Mouse (Mus musculus): ENCODE data around the gene Eml4.

The Eml4 gene

DNA sequence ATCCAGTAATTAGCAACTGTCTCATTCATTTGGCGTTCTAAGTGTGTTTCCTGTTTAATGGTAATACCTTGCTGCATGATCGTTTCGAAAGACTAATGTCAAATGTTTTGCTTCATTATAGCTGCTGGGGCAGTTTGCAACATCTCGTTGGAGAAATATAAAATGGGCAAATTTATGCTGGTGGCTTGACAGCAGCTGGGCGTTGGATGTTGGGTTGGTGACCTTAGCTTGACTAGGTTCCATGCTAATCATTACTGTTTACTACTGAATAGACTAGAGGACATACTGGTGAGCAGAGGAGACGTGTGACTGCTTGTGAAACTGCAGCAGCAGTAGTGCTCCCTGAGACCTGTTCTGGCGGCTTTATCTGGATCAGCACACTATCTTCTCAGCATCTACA lies 6.5 kb upstream of the Eml4 start:
- in situ Hi-C loops (cut with MboI, MseI): no loop called here

GRCm38 (mm10) chr17:83348056-83348822 lies 2.5 kb upstream of the Eml4 start:
- in situ Hi-C loops (cut with MboI, MseI): no loop called here

- in situ Hi-C loops (cut with MboI, MseI): no loop called here
Observed at GRCm38 (mm10) chr17:83351119-83351531, 394 bp downstream of the Eml4 start.

GRCm38 (mm10) chr17:83351601-83352413 lies 1.1 kb downstream of the Eml4 start:
- in situ Hi-C loops (cut with MboI, MseI): no loop called here

DNA sequence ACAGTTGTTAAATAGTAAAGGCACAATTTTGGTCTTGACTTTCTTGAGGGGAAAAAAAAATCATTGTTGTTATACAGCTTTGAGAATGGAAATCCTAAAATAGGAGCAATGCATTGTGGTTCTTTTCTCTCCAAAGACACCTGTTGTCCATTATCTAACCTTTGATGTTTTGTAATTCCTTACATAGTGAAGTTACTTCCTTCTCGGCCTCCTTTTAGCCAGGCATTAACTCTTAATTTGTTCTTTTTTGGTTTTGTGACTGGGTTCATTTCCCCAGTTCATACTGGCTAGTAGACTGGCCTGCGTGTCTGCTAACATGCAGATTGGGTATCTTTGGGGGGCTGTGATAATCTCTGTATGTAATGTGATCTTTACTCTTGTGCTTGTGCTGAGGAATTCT lies 1.7 kb downstream of the Eml4 start:
- in situ Hi-C loops (cut with MboI, MseI): no loop called here

DNA sequence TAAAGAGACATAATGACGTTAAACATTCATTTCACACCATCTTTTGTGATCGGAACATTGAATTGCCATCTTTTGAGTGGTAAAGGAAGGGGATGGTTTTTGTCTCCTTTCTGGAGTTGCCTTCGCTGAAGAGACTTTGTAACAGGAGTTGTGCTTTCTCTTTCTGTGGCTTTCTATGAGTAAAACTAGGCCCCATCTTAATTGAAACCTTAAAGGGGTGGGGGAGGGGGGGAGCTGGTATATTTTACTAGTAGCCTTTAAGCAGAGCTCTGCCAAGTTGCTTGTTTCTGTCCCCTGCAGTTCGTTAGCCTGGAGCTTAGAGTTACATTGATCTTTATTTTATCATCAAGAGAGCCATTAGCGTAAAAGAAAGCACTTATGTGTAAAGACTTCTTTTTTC lies 2.3 kb downstream of the Eml4 start:
- in situ Hi-C loops (cut with MboI, MseI): no loop called here

DNA sequence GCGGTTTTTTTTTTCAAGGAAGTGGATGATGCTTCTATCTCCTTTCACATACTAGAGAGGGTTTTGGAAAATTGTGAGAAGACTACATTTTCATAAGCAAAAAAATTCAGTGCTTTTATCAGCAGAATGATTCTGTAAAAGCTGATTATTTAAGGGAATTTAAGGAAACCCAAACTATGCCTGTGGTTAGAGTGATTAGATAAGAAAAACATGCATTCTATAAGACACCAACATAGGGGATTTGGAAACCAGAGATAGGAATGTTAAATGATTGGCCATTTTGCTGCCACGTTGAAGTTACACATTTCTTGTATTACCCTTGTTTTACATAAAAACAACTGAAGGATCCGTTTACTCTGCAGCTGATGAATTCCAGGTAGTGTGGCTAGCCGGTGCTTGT lies 2.7 kb downstream of the Eml4 start:
- in situ Hi-C loops (cut with MboI, MseI): no loop called here

DNA sequence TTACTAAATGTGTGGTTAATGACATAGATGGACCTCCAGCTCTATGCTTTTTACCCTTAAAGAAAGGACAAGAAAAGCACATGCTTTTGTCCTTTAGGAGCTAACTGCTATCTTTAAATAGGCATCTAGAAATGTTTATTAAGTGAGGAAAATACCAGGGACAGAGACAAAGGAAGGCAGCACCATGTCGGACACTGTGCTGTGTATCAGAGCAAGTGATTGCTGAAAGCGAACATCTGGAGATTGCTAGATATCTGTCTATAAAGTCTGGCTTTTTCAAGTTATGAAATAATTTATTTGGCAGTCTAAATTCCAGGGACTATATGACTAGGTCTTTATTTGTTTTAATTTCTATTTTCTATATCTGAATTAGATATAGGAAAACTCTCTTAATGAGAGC lies 4.8 kb downstream of the Eml4 start:
- in situ Hi-C loops (cut with MboI, MseI): no loop called here

DNA sequence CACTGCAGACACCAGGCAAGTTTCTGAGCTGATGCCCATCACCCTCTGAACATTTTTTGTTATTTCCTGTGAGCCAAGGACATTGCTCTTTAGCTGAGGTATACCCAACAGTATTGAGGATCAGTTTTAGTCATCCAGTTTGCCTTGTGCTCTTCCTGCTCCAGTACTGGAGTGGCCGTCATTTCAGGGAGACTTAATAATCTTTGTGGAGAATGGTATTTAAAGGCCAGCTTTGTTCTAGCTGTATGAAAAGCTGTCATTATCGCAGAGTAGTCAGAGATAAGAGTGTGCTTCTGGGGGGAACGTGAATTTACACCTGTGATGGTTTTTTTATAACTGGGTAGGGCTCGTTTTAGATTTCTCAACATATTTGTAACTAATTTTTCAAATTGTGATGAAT lies 9.2 kb downstream of the Eml4 start:
- in situ Hi-C loops (cut with MboI, MseI): no loop called here

- in situ Hi-C loops (cut with MboI, MseI): no loop called here
Observed at GRCm38 (mm10) chr17:83360796-83361566, 10.2 kb downstream of the Eml4 start.

DNA sequence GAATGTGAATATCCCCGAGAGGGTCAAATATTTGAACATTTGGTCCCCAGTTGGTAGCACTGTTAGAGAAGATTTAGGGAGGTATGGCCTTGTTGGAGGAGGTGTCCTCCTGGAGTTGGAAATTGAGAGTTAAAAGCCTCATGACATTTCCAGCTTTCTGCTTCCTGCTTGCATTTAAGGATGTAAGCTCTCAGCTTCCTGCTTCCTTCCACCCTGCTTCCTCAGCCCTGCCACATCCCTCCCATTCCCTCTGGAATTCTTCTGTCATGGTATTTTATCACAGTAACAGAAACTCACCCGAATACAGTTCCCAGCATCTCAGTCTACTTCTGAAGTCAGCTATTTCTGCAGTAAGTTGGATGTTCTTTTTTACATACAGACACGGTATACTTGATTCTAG lies 12.3 kb downstream of the Eml4 start:
- in situ Hi-C loops (cut with MboI, MseI): no loop called here

- in situ Hi-C loops (cut with MboI, MseI): no loop called here
Observed at GRCm38 (mm10) chr17:83364296-83364695, 13.6 kb downstream of the Eml4 start.

DNA sequence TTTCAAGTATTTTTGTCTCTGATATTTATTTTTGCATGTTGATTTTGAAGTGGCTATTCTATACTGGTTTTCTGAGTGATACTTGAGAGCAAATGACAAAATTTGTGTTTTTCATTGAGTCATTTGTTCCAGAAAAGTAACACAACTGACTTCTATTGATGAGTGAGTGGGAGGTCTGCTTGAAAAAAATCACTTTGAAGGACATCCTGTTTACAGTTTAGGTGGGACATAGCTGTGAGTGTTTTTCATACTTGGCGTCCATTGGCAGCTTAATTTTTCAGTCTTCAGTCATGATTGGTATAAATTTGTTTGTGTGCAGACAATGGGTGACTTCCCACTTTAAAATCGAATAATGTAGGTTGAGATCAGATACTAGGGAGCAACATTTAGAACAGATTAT lies 14.4 kb downstream of the Eml4 start:
- in situ Hi-C loops (cut with MboI, MseI): no loop called here

DNA sequence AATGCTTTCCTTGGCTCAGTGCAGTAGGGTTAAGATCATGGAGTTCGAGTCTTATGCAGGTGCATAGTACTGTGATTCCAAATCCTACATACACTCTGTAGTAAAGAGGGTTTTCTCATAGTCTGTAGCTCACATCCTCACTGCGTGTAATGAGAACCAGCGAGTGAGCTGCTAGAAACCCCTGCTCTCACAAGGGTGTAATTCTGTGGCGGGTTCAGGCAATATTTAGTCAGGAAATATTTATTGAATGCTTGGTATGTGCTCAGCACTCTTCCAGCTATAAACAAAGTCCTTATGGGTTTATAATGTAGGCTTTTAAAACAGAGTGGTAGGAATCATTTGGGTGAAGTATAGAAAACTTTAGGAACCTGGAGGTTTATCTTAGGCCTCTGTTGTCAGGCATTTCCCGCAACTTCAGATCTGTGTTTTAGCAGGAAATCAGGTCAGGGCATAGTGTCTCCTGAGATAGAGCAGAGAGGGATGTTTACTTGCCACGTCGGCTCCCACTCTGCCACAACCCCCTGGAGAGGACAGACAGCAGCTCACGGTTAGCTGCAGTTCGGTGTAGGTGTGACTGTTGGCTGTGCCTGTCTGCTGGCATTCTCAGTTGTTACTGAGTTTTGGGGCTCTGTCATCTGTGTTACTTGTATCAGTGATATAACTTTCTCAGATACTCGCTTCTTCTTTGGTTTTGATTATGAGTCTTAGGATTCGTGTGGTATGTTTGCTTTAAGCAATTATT lies 15.1 kb downstream of the Eml4 start:
- in situ Hi-C loops (cut with MboI, MseI): no loop called here

DNA sequence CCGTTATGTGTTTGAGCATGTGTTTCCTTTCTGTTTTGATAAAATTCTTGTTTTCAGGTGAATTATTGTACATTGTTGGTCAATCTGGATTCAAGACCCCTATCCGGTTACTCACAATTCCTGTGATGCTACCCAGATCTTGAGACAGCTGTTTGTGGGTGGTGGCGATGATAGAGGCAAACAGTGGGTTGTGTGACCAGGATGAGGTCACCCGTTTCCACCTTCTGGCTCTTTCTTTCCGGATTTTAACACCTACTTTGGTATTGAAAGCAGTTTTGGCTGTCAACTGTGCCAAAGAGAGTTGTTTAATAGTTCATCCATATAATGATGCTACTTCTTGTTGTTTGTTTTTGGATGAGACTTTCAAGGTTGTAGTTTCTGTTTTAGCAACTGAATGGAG lies 16.7 kb downstream of the Eml4 start:
- in situ Hi-C loops (cut with MboI, MseI): no loop called here

- in situ Hi-C loops (cut with MboI, MseI): no loop called here
Observed at GRCm38 (mm10) chr17:83374123-83374522, 23.4 kb downstream of the Eml4 start.

GRCm38 (mm10) chr17:83375848-83376247 lies 25.1 kb downstream of the Eml4 start:
- in situ Hi-C loops (cut with MboI, MseI): no loop called here

DNA sequence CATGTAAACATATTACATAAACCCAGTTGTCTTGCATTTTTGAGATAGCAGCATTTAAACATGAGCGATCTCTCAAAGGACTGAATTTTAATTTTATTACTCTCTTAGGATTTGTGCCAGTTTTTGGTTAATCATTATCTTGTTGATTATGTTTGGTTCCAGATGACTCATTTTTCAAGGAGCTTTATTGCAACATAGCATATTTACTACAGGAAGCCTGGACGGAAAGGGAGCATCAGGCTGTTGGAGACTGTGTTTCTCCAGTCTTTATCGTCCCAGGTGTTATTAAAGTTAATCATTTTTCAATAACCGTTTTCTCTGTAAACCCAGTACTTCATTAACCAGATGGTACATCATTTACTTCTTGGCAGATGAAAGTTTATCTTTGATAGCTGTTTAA lies 26.1 kb downstream of the Eml4 start:
- in situ Hi-C loops (cut with MboI, MseI): no loop called here

GRCm38 (mm10) chr17:83377755-83378443 lies 27.2 kb downstream of the Eml4 start:
- in situ Hi-C loops (cut with MboI, MseI): no loop called here

DNA sequence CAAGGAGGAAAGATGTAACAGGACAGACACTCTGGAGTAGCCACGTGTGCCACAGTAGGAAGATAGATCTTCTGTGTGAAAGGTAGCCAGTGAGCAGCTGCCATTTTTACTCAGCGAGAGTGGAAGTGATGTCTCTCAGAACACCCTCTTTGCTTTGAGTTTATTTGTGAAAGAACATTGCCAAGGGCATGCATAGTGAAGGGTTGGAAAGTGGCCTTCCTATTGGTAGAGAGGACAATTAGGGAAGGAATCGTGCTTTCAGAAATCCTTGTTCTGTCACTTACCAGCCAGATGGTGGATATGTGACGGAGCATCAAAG lies 27.7 kb downstream of the Eml4 start:
- in situ Hi-C loops (cut with MboI, MseI): no loop called here

DNA sequence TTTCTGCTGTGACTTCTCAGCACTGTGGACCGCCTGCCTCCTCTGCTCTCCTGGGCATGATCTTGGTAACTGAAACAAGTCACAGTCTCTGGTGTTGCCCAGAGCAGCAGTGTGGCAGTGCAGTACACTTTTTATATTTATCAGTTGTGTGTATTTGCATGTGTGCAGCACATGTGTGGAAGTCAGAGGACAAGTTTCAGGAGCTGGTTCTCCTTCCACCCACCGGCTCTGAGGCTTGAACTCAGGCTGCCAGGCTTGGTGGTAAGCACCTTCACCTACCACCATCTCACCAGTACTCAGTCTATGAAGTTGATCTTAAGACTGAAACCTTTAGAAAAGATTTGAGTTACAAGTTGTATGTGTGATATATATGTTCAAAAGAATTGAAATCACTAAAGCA lies 28.6 kb downstream of the Eml4 start:
- in situ Hi-C loops (cut with MboI, MseI): no loop called here

Data from regulatory T cell (primary cell).